Mouse (Mus musculus): ENCODE data around the gene Cbl. TPM values are rescaled to one million over a fixed set of nuclear protein-coding genes. Genes with fewer than 3 reads are reported as not detected.
"Not testable (repeated sequence)": the region's sequence is repeated elsewhere in the genome, so short reads cannot be mapped to it uniquely, and the experiment has no call there.

Cbl gene
- polyA plus RNA-seq, 1 experiment from 2014 or later, result 10.4 TPM

- Histone ChIP-seq H3K4me2 (peak within 1 kb of the TSS; percentile 72), H3K36me3 (peaks cover 9% of the 10 kb centered on the region), H3K27ac (replicated peaks) (peak within 1 kb of the TSS; percentile 70), H3K4me3 (peak within 1 kb of the TSS; percentile 65), H3K27me3 (replicated peaks) (no peaks in the 10 kb centered on the region), H3K9ac (peak within 1 kb of the TSS; percentile 94), H3K9me3 (no peaks in the 10 kb centered on the region), H3K4me1 (peaks cover 43% of the 10 kb centered on the region)
- ATAC-seq (ENCODE audit: extremely low read depth, insufficient number of reproducible peaks, low FRiP score, low TSS enrichment), result peak; percentile 90
- under 1% methylated on average over 47 of the region's 51 CpGs for WGBS
Measured at GRCm38 (mm10) chr9:44113105-44113789, 120.6 kb downstream of the Cbl start, which contains the start of the genes Gm49380 and Rnf26. Gene Gm49380, minus strand, starts transcription at chr9:44113500. Gene Rnf26, minus strand, starts transcription at chr9:44113517.

DNA sequence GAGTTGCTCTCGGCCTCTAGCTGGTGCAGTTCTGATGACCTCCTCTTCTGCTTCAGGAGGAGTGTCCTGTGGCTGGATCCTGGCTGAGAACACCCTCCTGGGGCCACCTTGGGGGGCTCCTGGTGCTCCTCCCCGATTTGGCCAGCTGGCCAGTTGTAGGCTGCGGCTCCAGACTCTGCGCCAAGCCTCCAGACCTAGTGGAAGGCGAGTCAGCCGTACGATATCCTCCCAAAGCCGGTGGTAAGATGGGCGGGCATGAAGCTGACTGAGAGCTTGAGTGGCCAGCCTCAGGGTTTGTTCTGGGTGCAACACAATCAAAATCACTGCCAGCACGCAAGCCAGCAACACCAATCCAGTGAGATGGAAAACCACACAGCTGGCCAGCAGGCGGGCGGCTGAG lies 121.9 kb downstream of the Cbl start:
- 57% methylated on average over 10 of the region's 12 CpGs for WGBS
- Histone ChIP-seq H3K9ac (peak overlapping the region; percentile 70), H3K4me2 (peak overlapping the region; percentile 72), H3K4me1 (peaks cover 56% of the 10 kb centered on the region), H3K36me3 (peaks cover 14% of the 10 kb centered on the region), H3K4me3 (peak overlapping the region; percentile 65)
- not testable (repeated sequence) for H3K9me3 ChIP-seq; ATAC-seq (ENCODE audit: extremely low read depth, insufficient number of reproducible peaks, low FRiP score, low TSS enrichment); H3K27me3 ChIP-seq (replicated peaks); H3K27ac ChIP-seq (replicated peaks)

GRCm38 (mm10) chr9:44109360-44110095 lies 124.3 kb downstream of the Cbl start:
- Histone ChIP-seq H3K27ac (replicated peaks) (peak overlapping the region; percentile 29; the same call in 1 of the 2 replicates), H3K4me2 (peak overlapping the region; percentile 68), H3K9ac (peak overlapping the region; percentile 74), H3K4me3 (peak overlapping the region; percentile 42), H3K36me3 (peaks cover 27% of the 10 kb centered on the region), H3K4me1 (peaks cover 70% of the 10 kb centered on the region), H3K27me3 (replicated peaks) (no peaks in the 10 kb centered on the region), H3K9me3 (no peaks in the 10 kb centered on the region)
- no peak for ATAC-seq (ENCODE audit: extremely low read depth, insufficient number of reproducible peaks, low FRiP score, low TSS enrichment)
- WGBS, result 29% methylated on average over 9 of the region's 9 CpGs

DNA sequence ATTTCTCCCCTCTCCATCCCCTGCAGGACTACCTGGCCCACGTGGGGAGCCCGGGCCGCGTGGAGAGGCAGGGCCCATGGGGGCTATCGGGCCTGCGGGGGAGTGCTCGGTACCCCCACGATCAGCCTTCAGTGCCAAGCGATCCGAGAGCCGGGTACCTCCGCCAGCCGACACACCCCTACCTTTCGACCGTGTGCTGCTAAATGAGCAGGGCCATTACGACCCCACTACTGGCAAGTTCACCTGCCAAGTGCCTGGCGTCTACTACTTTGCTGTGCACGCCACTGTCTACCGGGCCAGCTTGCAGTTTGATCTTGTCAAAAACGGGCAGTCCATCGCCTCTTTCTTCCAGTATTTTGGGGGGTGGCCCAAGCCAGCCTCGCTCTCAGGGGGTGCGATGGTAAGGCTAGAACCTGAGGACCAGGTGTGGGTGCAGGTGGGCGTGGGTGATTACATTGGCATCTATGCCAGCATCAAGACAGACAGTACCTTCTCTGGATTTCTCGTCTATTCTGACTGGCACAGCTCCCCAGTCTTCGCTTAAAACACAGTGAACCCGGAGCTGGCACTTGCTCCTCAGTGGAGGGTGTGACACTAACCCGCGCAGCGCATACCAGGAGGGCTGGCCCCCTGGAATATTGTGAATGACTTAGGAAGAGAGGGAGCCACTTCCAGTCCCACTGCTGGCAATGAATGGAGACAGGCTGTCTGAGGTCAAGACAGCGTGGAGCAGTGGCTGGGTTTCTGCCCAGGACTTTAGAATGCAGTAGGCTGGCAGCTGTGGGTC lies 125.4 kb downstream of the Cbl start:
- Histone ChIP-seq H3K36me3 (peaks cover 31% of the 10 kb centered on the region), H3K4me1 (peaks cover 63% of the 10 kb centered on the region), H3K27me3 (replicated peaks) (no peaks in the 10 kb centered on the region), H3K4me2 (peak overlapping the region; percentile 68), H3K27ac (replicated peaks) (0 out of 2 replicates have a peak overlapping the region, but pooled peaks have one; percentile 29), H3K9me3 (no peaks in the 10 kb centered on the region), H3K4me3 (no peak overlapping the region), H3K9ac (peak overlapping the region; percentile 66)
- ATAC-seq (ENCODE audit: extremely low read depth, insufficient number of reproducible peaks, low FRiP score, low TSS enrichment), result no peak
- 80% methylated on average over 31 of the region's 31 CpGs for WGBS

GRCm38 (mm10) chr9:44107557-44108179 lies 126.2 kb downstream of the Cbl start:
- Histone ChIP-seq H3K27ac (replicated peaks) (peak overlapping the region; percentile 81), H3K4me1 (peaks cover 63% of the 10 kb centered on the region), H3K36me3 (peaks cover 31% of the 10 kb centered on the region), H3K9me3 (no peaks in the 10 kb centered on the region), H3K9ac (peak overlapping the region; percentile 66), H3K4me2 (peak overlapping the region; percentile 46), H3K27me3 (replicated peaks) (no peaks in the 10 kb centered on the region), H3K4me3 (peak overlapping the region; percentile 8)
- WGBS, result 33% methylated on average over 25 of the region's 25 CpGs
- no peak for ATAC-seq (ENCODE audit: extremely low read depth, insufficient number of reproducible peaks, low FRiP score, low TSS enrichment)

- peak within 1 kb of the TSS; percentile 8 for H3K4me3 ChIP-seq
- peak within 1 kb of the TSS; percentile 81 for H3K27ac ChIP-seq (replicated peaks)
- H3K4me2 ChIP-seq, result peak within 1 kb of the TSS; percentile 46
- H3K9me3 ChIP-seq, result no peaks in the 10 kb centered on the region
- 30% methylated on average over 8 of the region's 8 CpGs for WGBS
- H3K27me3 ChIP-seq (replicated peaks), result no peaks in the 10 kb centered on the region
- peaks cover 60% of the 10 kb centered on the region for H3K4me1 ChIP-seq
- H3K36me3 ChIP-seq, result peaks cover 31% of the 10 kb centered on the region
- peak within 1 kb of the TSS; percentile 66 for H3K9ac ChIP-seq
- ATAC-seq (ENCODE audit: extremely low read depth, insufficient number of reproducible peaks, low FRiP score, low TSS enrichment), result peak; percentile 21; the same call in 1 of the 2 replicates
Measured at GRCm38 (mm10) chr9:44107110-44107509, 126.7 kb downstream of the Cbl start, which contains the start of gene C1qtnf5. Gene C1qtnf5, plus strand, starts transcription at chr9:44107245.

GRCm38 (mm10) chr9:44106596-44106995 lies 127.3 kb downstream of the Cbl start:
- no peaks in the 10 kb centered on the region for H3K27me3 ChIP-seq (replicated peaks)
- 85% methylated on average over 4 of the region's 4 CpGs for WGBS
- peak overlapping the region; percentile 46 for H3K4me2 ChIP-seq
- peak overlapping the region; percentile 81; the same call in 1 of the 2 replicates for H3K27ac ChIP-seq (replicated peaks)
- H3K4me1 ChIP-seq, result peaks cover 56% of the 10 kb centered on the region
- no peaks in the 10 kb centered on the region for H3K9me3 ChIP-seq
- no peak overlapping the region for H3K4me3 ChIP-seq
- ATAC-seq (ENCODE audit: extremely low read depth, insufficient number of reproducible peaks, low FRiP score, low TSS enrichment), result no peak
- H3K36me3 ChIP-seq, result peaks cover 35% of the 10 kb centered on the region
- H3K9ac ChIP-seq, result peak overlapping the region; percentile 66

DNA sequence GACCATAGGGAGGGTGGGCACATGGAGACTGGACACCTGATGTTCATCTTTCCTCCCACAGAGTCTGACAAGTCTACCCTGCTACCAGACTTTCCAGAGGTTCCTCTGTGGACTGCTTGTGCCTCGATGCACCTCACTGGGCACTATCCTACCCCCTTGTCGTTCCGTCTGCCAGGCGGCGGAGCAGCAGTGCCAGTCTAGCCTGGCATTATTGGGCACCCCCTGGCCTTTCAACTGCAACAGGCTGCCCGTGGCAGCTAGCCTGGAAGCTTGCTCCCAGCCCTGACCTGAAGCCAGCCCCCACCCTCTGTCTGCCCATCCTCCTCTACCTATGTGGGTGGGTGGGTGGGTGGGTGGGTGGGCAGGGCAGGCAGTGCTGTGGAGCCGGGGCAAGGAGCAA lies 127.7 kb downstream of the Cbl start:
- Histone ChIP-seq H3K4me3 (no peak overlapping the region), H3K27ac (replicated peaks) (0 out of 2 replicates have a peak overlapping the region, but pooled peaks have one; percentile 81), H3K36me3 (peaks cover 35% of the 10 kb centered on the region), H3K4me1 (peaks cover 55% of the 10 kb centered on the region), H3K9ac (peak overlapping the region; percentile 66), H3K4me2 (no peak overlapping the region), H3K27me3 (replicated peaks) (no peaks in the 10 kb centered on the region), H3K9me3 (no peaks in the 10 kb centered on the region)
- 89% methylated on average over 7 of the region's 7 CpGs for WGBS
- ATAC-seq (ENCODE audit: extremely low read depth, insufficient number of reproducible peaks, low FRiP score, low TSS enrichment), result no peak

- no peaks in the 10 kb centered on the region for H3K9me3 ChIP-seq
- H3K36me3 ChIP-seq, result peaks cover 35% of the 10 kb centered on the region
- H3K9ac ChIP-seq, result no peak overlapping the region; the same call in 1 of the 2 replicates
- ATAC-seq (ENCODE audit: extremely low read depth, insufficient number of reproducible peaks, low FRiP score, low TSS enrichment), result no peak
- H3K4me2 ChIP-seq, result no peak overlapping the region
- no peaks in the 10 kb centered on the region for H3K27me3 ChIP-seq (replicated peaks)
- no peak overlapping the region for H3K4me3 ChIP-seq
- 78% methylated on average over 10 of the region's 10 CpGs for WGBS
- no peak overlapping the region for H3K27ac ChIP-seq (replicated peaks)
- peaks cover 53% of the 10 kb centered on the region for H3K4me1 ChIP-seq
Measured at GRCm38 (mm10) chr9:44105781-44106180, 128.1 kb downstream of the Cbl start.

GRCm38 (mm10) chr9:44104881-44105280 lies 129.0 kb downstream of the Cbl start:
- Histone ChIP-seq H3K4me2 (no peak overlapping the region), H3K4me3 (no peak overlapping the region), H3K36me3 (peaks cover 31% of the 10 kb centered on the region), H3K27ac (replicated peaks) (no peak overlapping the region), H3K4me1 (peaks cover 44% of the 10 kb centered on the region), H3K9me3 (no peaks in the 10 kb centered on the region), H3K27me3 (replicated peaks) (no peaks in the 10 kb centered on the region), H3K9ac (no peak overlapping the region)
- no peak for ATAC-seq (ENCODE audit: extremely low read depth, insufficient number of reproducible peaks, low FRiP score, low TSS enrichment)
- 90% methylated on average over 7 of the region's 7 CpGs for WGBS
